Mouse (Mus musculus) megakaryocyte, embryonic 14.5 days (primary cell): ENCODE results near the gene Hsd17b2. TPM values are rescaled to one million over a fixed set of nuclear protein-coding genes. Genes with fewer than 3 reads are reported as not detected.

Source experiments
- H3K27me3 ChIP-seq: replicated peaks from 2 replicates; pipeline ENCODE3; 2012; ENCODE audit warnings: inconsistent platforms
- H3K36me3 ChIP-seq: replicated peaks from 2 replicates; pipeline ENCODE3; 2012; ENCODE audit warnings: low read length, inconsistent platforms, mixed read lengths
- H3K4me1 ChIP-seq: 2 replicates; pipeline ENCODE4 v1.6.1; 2012; ENCODE audit warnings: inconsistent platforms
- H3K4me3 ChIP-seq: replicated peaks from 2 replicates; pipeline ENCODE3; 2012; ENCODE audit warnings: moderate library complexity, mild to moderate bottlenecking, inconsistent platforms
- H3K9me3 ChIP-seq: 2 replicates; pipeline ENCODE4 v1.6.1; 2012; ENCODE audit warnings: inconsistent platforms
- FLI1 ChIP-seq: IDR thresholded peaks from 2 replicates; pipeline ENCODE4 v1.6.1; 2012; ENCODE audit warnings: low read length, inconsistent platforms, mixed read lengths
- GATA1 ChIP-seq: IDR thresholded peaks from 3 replicates; pipeline ENCODE4 v1.6.1; 2012; ENCODE audit warnings: mixed read lengths, low read length, inconsistent platforms, borderline replicate concordance
- polyA plus RNA-seq: library from polyadenylated mRNA; stranded (reverse); fragments of >175 nt; gene quantifications from 2 replicates; pipeline ENCODE4 v1.2.3, GENCODE M21; 2012; ENCODE audit warnings: low replicate concordance; ENCODE audit not compliant: insufficient read depth

Gene Hsd17b2
- not detected in 2 replicates for polyA plus RNA-seq

GRCm38 (mm10) chr8:117701859-117702258 is at the start of gene Hsd17b2:
TSS of gene Hsd17b2 (plus strand) at chr8:117701904.
- Histone ChIP-seq H3K36me3 (no peaks in the 10 kb centered on the region), H3K4me3 (peak within 1 kb of the TSS; percentile 15), H3K9me3 (peaks cover 12% of the 10 kb centered on the region), H3K4me1 (peaks cover 3% of the 10 kb centered on the region; the same call in 1 of the 2 replicates), H3K27me3 (peaks cover 4% of the 10 kb centered on the region)
- TF ChIP-seq GATA1, result no peak
- TF ChIP-seq FLI1, result no peak

- Histone ChIP-seq H3K4me3 (no peak overlapping the region), H3K4me1 (no peaks in the 10 kb centered on the region), H3K27me3 (peaks cover under 1% of the 10 kb centered on the region), H3K9me3 (peaks cover 41% of the 10 kb centered on the region), H3K36me3 (no peaks in the 10 kb centered on the region)
- TF ChIP-seq FLI1, result no peak
- no peak for TF ChIP-seq GATA1
Measured at GRCm38 (mm10) chr8:117652318-117652717, 49.4 kb upstream of the Hsd17b2 start.

- no peak overlapping the region for H3K4me3 ChIP-seq
- peaks cover 18% of the 10 kb centered on the region for H3K36me3 ChIP-seq
- H3K27me3 ChIP-seq, result peaks cover 1% of the 10 kb centered on the region
- H3K9me3 ChIP-seq, result no peaks in the 10 kb centered on the region
- H3K4me1 ChIP-seq, result no peaks in the 10 kb centered on the region
- TF ChIP-seq GATA1 (no peak), FLI1 (no peak)
Measured at GRCm38 (mm10) chr8:117658990-117659389, 42.7 kb upstream of the Hsd17b2 start.

GRCm38 (mm10) chr8:117660358-117661031 is 41.2 kb upstream of the Hsd17b2 start:
- TF ChIP-seq FLI1 (no peak), GATA1 (no peak)
- H3K27me3 ChIP-seq, result peaks cover 1% of the 10 kb centered on the region
- peak overlapping the region; percentile 30 for H3K4me3 ChIP-seq
- H3K9me3 ChIP-seq, result peaks cover 4% of the 10 kb centered on the region; the same call in 1 of the 2 replicates
- H3K36me3 ChIP-seq, result peaks cover 18% of the 10 kb centered on the region
- H3K4me1 ChIP-seq, result no peaks in the 10 kb centered on the region

- H3K27me3 ChIP-seq, result peaks cover 11% of the 10 kb centered on the region
- no peak overlapping the region for H3K4me3 ChIP-seq
- peaks cover 4% of the 10 kb centered on the region for H3K9me3 ChIP-seq
- TF ChIP-seq FLI1, result no peak
- no peak for TF ChIP-seq GATA1
- H3K4me1 ChIP-seq, result peaks cover 10% of the 10 kb centered on the region
- H3K36me3 ChIP-seq, result peaks cover 14% of the 10 kb centered on the region
Measured at GRCm38 (mm10) chr8:117667349-117668124, 34.2 kb upstream of the Hsd17b2 start.

- Histone ChIP-seq H3K36me3 (no peaks in the 10 kb centered on the region), H3K4me1 (peaks cover 24% of the 10 kb centered on the region), H3K9me3 (no peaks in the 10 kb centered on the region; the same call in 1 of the 2 replicates), H3K27me3 (peaks cover 11% of the 10 kb centered on the region), H3K4me3 (no peak overlapping the region)
- TF ChIP-seq GATA1 (no peak), FLI1 (no peak)
Measured at GRCm38 (mm10) chr8:117670461-117670860, 31.2 kb upstream of the Hsd17b2 start.

GRCm38 (mm10) chr8:117672558-117672957 is 29.1 kb upstream of the Hsd17b2 start:
- Histone ChIP-seq H3K4me3 (no peak overlapping the region), H3K4me1 (peaks cover 24% of the 10 kb centered on the region), H3K9me3 (no peaks in the 10 kb centered on the region), H3K36me3 (no peaks in the 10 kb centered on the region), H3K27me3 (peaks cover 9% of the 10 kb centered on the region)
- TF ChIP-seq GATA1, result no peak
- TF ChIP-seq FLI1, result no peak

- Histone ChIP-seq H3K4me3 (peak within 1 kb of the TSS; percentile 95), H3K36me3 (no peaks in the 10 kb centered on the region), H3K4me1 (peaks cover 24% of the 10 kb centered on the region), H3K9me3 (no peaks in the 10 kb centered on the region), H3K27me3 (peaks cover 11% of the 10 kb centered on the region)
- TF ChIP-seq GATA1 (no peak), FLI1 (no peak)
Measured at GRCm38 (mm10) chr8:117673430-117673830, 28.3 kb upstream of the Hsd17b2 start, which contains the start of gene Sdr42e1. TSS of gene Sdr42e1 (minus strand) at chr8:117673689.

GRCm38 (mm10) chr8:117675171-117675570 is 26.5 kb upstream of the Hsd17b2 start:
- H3K27me3 ChIP-seq, result peaks cover 11% of the 10 kb centered on the region
- no peaks in the 10 kb centered on the region for H3K9me3 ChIP-seq
- TF ChIP-seq FLI1 (no peak), GATA1 (no peak)
- no peaks in the 10 kb centered on the region for H3K36me3 ChIP-seq
- no peak overlapping the region for H3K4me3 ChIP-seq
- H3K4me1 ChIP-seq, result peaks cover 27% of the 10 kb centered on the region

GRCm38 (mm10) chr8:117676460-117676859 is 25.2 kb upstream of the Hsd17b2 start:
- Histone ChIP-seq H3K36me3 (no peaks in the 10 kb centered on the region), H3K27me3 (peaks cover 9% of the 10 kb centered on the region)

GRCm38 (mm10) chr8:117677011-117677410 is 24.7 kb upstream of the Hsd17b2 start:
- H3K27me3 ChIP-seq, result peaks cover 10% of the 10 kb centered on the region
- no peak for TF ChIP-seq GATA1
- no peak for TF ChIP-seq FLI1
- H3K36me3 ChIP-seq, result no peaks in the 10 kb centered on the region
- H3K9me3 ChIP-seq, result no peaks in the 10 kb centered on the region
- no peak overlapping the region for H3K4me3 ChIP-seq
- H3K4me1 ChIP-seq, result peaks cover 22% of the 10 kb centered on the region

More at GRCm38 (mm10) chr8:117676460-117676859, 25.2 kb upstream of the Hsd17b2 start:
- peaks cover 22% of the 10 kb centered on the region for H3K4me1 ChIP-seq
- no peak overlapping the region for H3K4me3 ChIP-seq
- no peak for TF ChIP-seq FLI1
- no peak for TF ChIP-seq GATA1
- H3K9me3 ChIP-seq, result no peaks in the 10 kb centered on the region
